Mouse (Mus musculus) CH12.LX (cell line): ENCODE measurements at regions not wholly inside any gene's neighbourhood (a gene's known extent, or its start where the extent isn't known, plus 50 kb on each side); places are given as distances from the start of the nearest gene placed in this dataset.

ENCODE experiments used
- DNase-seq: peaks from one replicate; pipeline ENCODE4 v3.0.0-alpha.2; 2013; ENCODE audit errors: extremely low read depth
- H3K27ac ChIP-seq: 2 replicates; pipeline ENCODE4 v1.5.1; 2012; ENCODE audit warnings: low read depth, mild to moderate bottlenecking, control low read depth, moderate library complexity; ENCODE audit not compliant: insufficient read depth
- H3K27me3 ChIP-seq: replicated peaks from 2 replicates; pipeline ENCODE3; 2012; ENCODE audit warnings: inconsistent platforms
- H3K36me3 ChIP-seq, 2 experiments: replicated peaks in 1 of 2; 2 replicates each; pipeline versions ENCODE3 to v1.6.1; 2012; ENCODE audit warnings: inconsistent platforms in 1 of 2, low read length in 1 of 2, mild to moderate bottlenecking in 1 of 2, mixed read lengths in 1 of 2, moderate library complexity in 1 of 2; ENCODE audit not compliant: control insufficient read depth in 1 of 2, insufficient read depth in 1 of 2
- H3K4me1 ChIP-seq, 2 experiments: 2 replicates each; pipeline ENCODE4 v1.6.1; 2012; ENCODE audit warnings: inconsistent platforms in 1 of 2, moderate library complexity in 1 of 2; ENCODE audit not compliant: insufficient read depth in 2 of 2, control insufficient read depth in 1 of 2
- H3K4me2 ChIP-seq: 2 replicates; pipeline ENCODE4 v1.6.1; 2012; ENCODE audit warnings: low read depth, mild to moderate bottlenecking, control low read depth; ENCODE audit not compliant: poor library complexity, insufficient read depth, severe bottlenecking
- H3K4me3 ChIP-seq, 3 experiments: fragments of 150-350 bp in 1 of 3; sonication (generic) in 1 of 3; replicated peaks in 1 of 3; 2 replicates each; pipeline versions ENCODE3 to v1.5.1; 2011 to 2012; ENCODE audit warnings: low read depth in 2 of 3, low read length in 2 of 3, mild to moderate bottlenecking in 2 of 3, moderate library complexity in 2 of 3, control low read depth in 1 of 3, improper control_type of control experiment in 1 of 3, inconsistent platforms in 1 of 3, mixed read lengths in 1 of 3; ENCODE audit not compliant: poor library complexity in 1 of 3
- H3K79me2 ChIP-seq: replicated peaks from 2 replicates; pipeline ENCODE4 v1.6.1; 2012; ENCODE audit warnings: mild to moderate bottlenecking, moderate library complexity; ENCODE audit not compliant: control insufficient read depth, poor library complexity, insufficient read depth, severe bottlenecking; ENCODE audit errors: extremely low read depth
- H3K9ac ChIP-seq: 2 replicates; pipeline ENCODE4 v1.6.1; 2012; ENCODE audit warnings: low read depth, mild to moderate bottlenecking, control low read depth, moderate library complexity; ENCODE audit not compliant: insufficient read depth
- H3K9me3 ChIP-seq: replicated peaks from 2 replicates; pipeline ENCODE3; 2012; ENCODE audit warnings: low read length, inconsistent platforms, mixed read lengths
- CTCF ChIP-seq, 2 experiments: IDR thresholded peaks in 1 of 2; conservative IDR thresholded peaks in 1 of 2; 2 replicates each; pipeline ENCODE4 v1.5.1; 2011 to 2012; ENCODE audit warnings: low read depth in 2 of 2, low read length in 2 of 2, improper control_type of control experiment in 1 of 2, inconsistent platforms in 1 of 2, mild to moderate bottlenecking in 1 of 2, moderate library complexity in 1 of 2
- ELF1 ChIP-seq: IDR thresholded peaks from 2 replicates; pipeline ENCODE4 v1.6.1; 2014; ENCODE audit warnings: low read depth, mild to moderate bottlenecking, inconsistent platforms, low read length, improper control_type of control experiment
- EP300 ChIP-seq: IDR thresholded peaks from 2 replicates; pipeline ENCODE4 v1.6.1; 2011; ENCODE audit warnings: low read length, improper control_type of control experiment
- ETS1 ChIP-seq: conservative IDR thresholded peaks from 2 replicates; pipeline ENCODE4 v1.6.1; 2012; ENCODE audit warnings: low read depth, mild to moderate bottlenecking, inconsistent platforms, low read length, improper control_type of control experiment, moderate library complexity
- HCFC1 ChIP-seq: IDR thresholded peaks from 2 replicates; pipeline ENCODE4 v1.6.1; 2012; ENCODE audit warnings: low read depth, mild to moderate bottlenecking, inconsistent platforms, low read length, improper control_type of control experiment
- IRF4 ChIP-seq: IDR thresholded peaks from 2 replicates; pipeline ENCODE4 v1.6.1; 2014; ENCODE audit warnings: low read depth, mild to moderate bottlenecking, inconsistent platforms, low read length, improper control_type of control experiment
- JUN ChIP-seq: IDR thresholded peaks from 2 replicates; pipeline ENCODE4 v1.6.1; 2011; ENCODE audit warnings: low read depth, mild to moderate bottlenecking, low read length, improper control_type of control experiment, moderate library complexity; ENCODE audit not compliant: insufficient read depth
- JUND ChIP-seq: conservative IDR thresholded peaks from 2 replicates; pipeline ENCODE4 v1.6.1; 2011; ENCODE audit warnings: low read depth, low read length, improper control_type of control experiment
- KAT2A ChIP-seq: IDR thresholded peaks from 2 replicates; pipeline ENCODE4 v1.6.1; 2012; ENCODE audit warnings: low read length, improper control_type of control experiment, inconsistent platforms; ENCODE audit not compliant: insufficient replicate concordance
- MAX ChIP-seq: IDR thresholded peaks from 2 replicates; pipeline ENCODE4 v1.6.1; 2011; ENCODE audit warnings: low read length, improper control_type of control experiment
- MAZ ChIP-seq: IDR thresholded peaks from 2 replicates; pipeline ENCODE4 v1.6.1; 2012; ENCODE audit warnings: low read depth, mild to moderate bottlenecking, inconsistent platforms, low read length, improper control_type of control experiment, moderate library complexity
- MEF2A ChIP-seq: IDR thresholded peaks from 2 replicates; pipeline ENCODE4 v1.6.1; 2014; ENCODE audit warnings: low read depth, mild to moderate bottlenecking, inconsistent platforms, low read length, improper control_type of control experiment, borderline replicate concordance
- NRF1 ChIP-seq: IDR thresholded peaks from 2 replicates; pipeline ENCODE4 v1.6.1; 2014; ENCODE audit warnings: low read depth, mild to moderate bottlenecking, inconsistent platforms, low read length, improper control_type of control experiment, moderate library complexity
- PAX5 ChIP-seq: IDR thresholded peaks from 2 replicates; pipeline ENCODE4 v1.6.1; 2012; ENCODE audit warnings: low read length, inconsistent platforms, mixed read lengths
- POLR2A ChIP-seq: IDR thresholded peaks from 2 replicates; pipeline ENCODE4 v1.6.1; 2011; ENCODE audit warnings: low read depth, mild to moderate bottlenecking, improper control_type of control experiment, low read length
- POLR2AphosphoS2 ChIP-seq: IDR thresholded peaks from 2 replicates; pipeline ENCODE4 v1.6.1; 2011; ENCODE audit warnings: low read depth, low read length, improper control_type of control experiment
- SIN3A ChIP-seq: IDR thresholded peaks from 2 replicates; pipeline ENCODE4 v1.6.1; 2012; ENCODE audit warnings: low read length, improper control_type of control experiment, inconsistent platforms
- SMC3 ChIP-seq: IDR thresholded peaks from 2 replicates; pipeline ENCODE4 v1.6.1; 2011; ENCODE audit warnings: low read depth, low read length, improper control_type of control experiment
- USF1 ChIP-seq: IDR thresholded peaks from 2 replicates; pipeline ENCODE4 v1.6.1; 2014; ENCODE audit warnings: low read depth, mild to moderate bottlenecking, inconsistent platforms, low read length, improper control_type of control experiment
- USF2 ChIP-seq: conservative IDR thresholded peaks from 2 replicates; pipeline ENCODE4 v1.6.1; 2011; ENCODE audit warnings: low read depth, low read length, improper control_type of control experiment
- ZKSCAN1 ChIP-seq: IDR thresholded peaks from 2 replicates; pipeline ENCODE4 v1.6.1; 2012; ENCODE audit warnings: low read depth, inconsistent platforms, low read length, improper control_type of control experiment, borderline replicate concordance
- ZMIZ1 ChIP-seq: IDR thresholded peaks from 2 replicates; pipeline ENCODE4 v1.6.1; 2012; ENCODE audit warnings: low read depth, mild to moderate bottlenecking, inconsistent platforms, low read length, improper control_type of control experiment
- ZNF384 ChIP-seq: IDR thresholded peaks from 2 replicates; pipeline ENCODE4 v1.6.1; 2012; ENCODE audit warnings: low read depth, low read length, improper control_type of control experiment, inconsistent platforms
- dilution Hi-C: fragments of 300-500 bp; cut with MboI; formaldehyde crosslinking; loops from 2 replicates; pipeline ENCODE4 v1.14.3; 2020; ENCODE audit warnings: low sequenced_read_pairs; ENCODE audit not compliant: extremely low pct_unique_long_range_greater_than_20kb, extremely low pct_ligation_motif_present
- in situ Hi-C: fragments of 300-500 bp; cut with MboI; formaldehyde crosslinking; loops from 3 replicates; pipeline ENCODE4 v1.14.3; 2019; ENCODE audit warnings: low sequenced_read_pairs, low pct_ligation_motif_present, low pct_unique_long_range_greater_than_20kb, mixed read lengths

GRCm38 (mm10) chr4:105640793-105641192, 148.9 kb upstream of the Gm12728 start:
- dilution Hi-C loops (no loop called here), in situ Hi-C loops (no loop called here)
- no peaks in the 10 kb centered on the region for H3K9me3 ChIP-seq
- peaks cover 62% of the 10 kb centered on the region for H3K27me3 ChIP-seq
- TF ChIP-seq SIN3A (no peak), IRF4 (no peak), USF1 (no peak), USF2 (no peak), EP300 (no peak), ZNF384 (no peak), MAX (no peak), MEF2A (no peak), ELF1 (no peak), CTCF (conservative IDR thresholded peaks at IDR 0.05 in 1 of 2, IDR thresholded peaks at IDR 0.05 in 1 of 2; ENCODE audit: low read depth in 2 of 2, low read length in 2 of 2) (no peak)
- H3K9ac ChIP-seq, result no peak overlapping the region
- no peak for DNase-seq
- H3K4me1 ChIP-seq, result no peaks in the 10 kb centered on the region
- no peak overlapping the region for H3K27ac ChIP-seq
- no peaks in the 10 kb centered on the region for H3K36me3 ChIP-seq
- no peak overlapping the region for H3K4me3 ChIP-seq
- H3K79me2 ChIP-seq, result no peaks in the 10 kb centered on the region
- no peak overlapping the region for H3K4me2 ChIP-seq

- no peaks in the 10 kb centered on the region for H3K4me1 ChIP-seq
- TF ChIP-seq NRF1, result no peak
- TF ChIP-seq JUND, result no peak
- no peak for TF ChIP-seq MAZ
- no peak for TF ChIP-seq ZKSCAN1
- no peak for TF ChIP-seq SMC3
- H3K9me3 ChIP-seq, result no peaks in the 10 kb centered on the region
- in situ Hi-C loops (no loop called here), dilution Hi-C loops (no loop called here)
- H3K4me3 ChIP-seq, result no peak overlapping the region
- DNase-seq, result no peak
- peaks cover 67% of the 10 kb centered on the region for H3K27me3 ChIP-seq
- H3K36me3 ChIP-seq, result no peaks in the 10 kb centered on the region
- H3K79me2 ChIP-seq, result no peaks in the 10 kb centered on the region
- H3K27ac ChIP-seq, result no peak overlapping the region
- no peak overlapping the region for H3K9ac ChIP-seq
- no peak overlapping the region for H3K4me2 ChIP-seq
Measured at GRCm38 (mm10) chr4:105641582-105641981, 148.1 kb upstream of the Gm12728 start.

- DNase-seq, result no peak
- H3K9me3 ChIP-seq, result no peaks in the 10 kb centered on the region
- H3K27me3 ChIP-seq, result peaks cover 80% of the 10 kb centered on the region
- H3K4me2 ChIP-seq, result no peak overlapping the region
- H3K4me3 ChIP-seq, result no peak overlapping the region
- no peak overlapping the region for H3K27ac ChIP-seq
- TF ChIP-seq PAX5, result no peak
- TF ChIP-seq POLR2A, result no peak
- no peak for TF ChIP-seq JUN
- no peak for TF ChIP-seq HCFC1
- no peak for TF ChIP-seq POLR2AphosphoS2
- no peak for TF ChIP-seq USF1
- no peak for TF ChIP-seq NRF1
- TF ChIP-seq ETS1, result no peak
- no peak for TF ChIP-seq KAT2A
- TF ChIP-seq JUND, result no peak
- no peak for TF ChIP-seq USF2
- TF ChIP-seq SMC3, result no peak
- no peak for TF ChIP-seq ZMIZ1
- TF ChIP-seq MAX, result no peak
- TF ChIP-seq, all 38 proteins: peak for 0
- dilution Hi-C loops (no loop called here), in situ Hi-C loops (no loop called here)
- no peaks in the 10 kb centered on the region; a peak in 1 of 4 replicates for H3K4me1 ChIP-seq
- H3K36me3 ChIP-seq, result no peaks in the 10 kb centered on the region
- no peaks in the 10 kb centered on the region for H3K79me2 ChIP-seq
- no peak overlapping the region for H3K9ac ChIP-seq
Measured at GRCm38 (mm10) chr4:105648820-105649446, 140.7 kb upstream of the Gm12728 start.
